8 mouse cellular contexts compared by ENCODE assay signal in the genomic region with DNA sequence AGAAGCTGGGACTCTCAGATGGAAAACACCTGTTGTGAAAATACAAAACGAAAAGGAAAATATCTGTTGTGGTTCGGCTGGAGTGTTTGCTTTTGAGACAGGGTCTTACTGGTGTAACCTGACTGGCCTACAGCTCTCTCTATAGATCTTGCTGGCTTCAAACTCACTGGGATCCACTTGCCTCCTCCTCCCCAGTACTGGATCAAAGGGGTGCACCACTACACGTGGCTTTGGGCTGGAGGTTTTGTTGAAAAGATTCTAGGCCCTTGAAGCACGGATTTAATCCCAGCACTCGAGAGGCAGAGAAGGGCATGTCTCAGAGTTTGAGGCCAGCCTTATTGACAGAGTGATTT. TPM values are rescaled to one million over a fixed set of nuclear protein-coding genes. Genes with fewer than 3 reads are reported as not detected.
A peak's percentile ranks its signal among the peaks of the same experiment; 100 is the strongest.
DNase-seq lines count a peak whose midpoint lies in the region; ATAC-seq lines count a peak whose summit lies in the region.

No protein-coding gene starts in this region.

- WGBS in kidney, embryonic 14.5 days = 8% methylated on average over 5 of the region's 5 CpGs
- 11% methylated on average over 5 of the region's 5 CpGs for WGBS in embryonic facial prominence, embryonic 11.5 days
- WGBS in hindbrain, embryonic 15.5 days = 4% methylated on average over 5 of the region's 5 CpGs
- 3% methylated on average over 5 of the region's 5 CpGs for WGBS in midbrain, embryonic 15.5 days

- H3K9me3 ChIP-seq in kidney, embryonic 14.5 days (ENCODE audit: control insufficient read depth, low read length) = no peaks in the 10 kb centered on the region
- no peaks in the 10 kb centered on the region for H3K9me3 ChIP-seq in embryonic facial prominence, embryonic 11.5 days (replicated peaks; ENCODE audit: control insufficient read depth, low read length)
- H3K9me3 ChIP-seq in hindbrain, embryonic 15.5 days = no peaks in the 10 kb centered on the region
- H3K9me3 ChIP-seq in midbrain, embryonic 15.5 days = no peaks in the 10 kb centered on the region

- H3K4me2 ChIP-seq in kidney, embryonic 14.5 days (replicated peaks; ENCODE audit: low read depth, low read length) = peak overlapping the region; percentile 34; the same call in 1 of the 2 replicates
- H3K4me2 ChIP-seq in embryonic facial prominence, embryonic 11.5 days (ENCODE audit: low read depth, low read length) = peak overlapping the region; percentile 31
- peak overlapping the region; percentile 77 for H3K4me2 ChIP-seq in hindbrain, embryonic 15.5 days
- peak overlapping the region; percentile 87 for H3K4me2 ChIP-seq in midbrain, embryonic 15.5 days

- H3K4me1 ChIP-seq in kidney, embryonic 14.5 days (ENCODE audit: control insufficient read depth, insufficient read depth, low read length) = peaks cover 4% of the 10 kb centered on the region; the same call in 1 of the 2 replicates
- no peaks in the 10 kb centered on the region; the same call in 1 of the 2 replicates for H3K4me1 ChIP-seq in embryonic facial prominence, embryonic 11.5 days (ENCODE audit: control insufficient read depth, insufficient read depth, low read length)
- H3K4me1 ChIP-seq in hindbrain, embryonic 15.5 days (replicated peaks) = peaks cover 24% of the 10 kb centered on the region
- peaks cover 23% of the 10 kb centered on the region for H3K4me1 ChIP-seq in midbrain, embryonic 15.5 days

- peak overlapping the region; percentile 40; the same call in 1 of the 2 replicates for H3K9ac ChIP-seq in kidney, embryonic 14.5 days (ENCODE audit: low read depth, low read length)
- H3K9ac ChIP-seq in embryonic facial prominence, embryonic 11.5 days (replicated peaks; ENCODE audit: low read length) = peak overlapping the region; percentile 44; the same call in 1 of the 2 replicates
- no peak overlapping the region for H3K9ac ChIP-seq in hindbrain, embryonic 15.5 days
- peak overlapping the region; percentile 11; the same call in 1 of the 2 replicates for H3K9ac ChIP-seq in midbrain, embryonic 15.5 days

- no peak for DNase-seq in kidney, postnatal 4 days
- no peak for DNase-seq in embryonic facial prominence, embryonic 11.5 days (ENCODE audit: low spot score)
- DNase-seq in gastrocnemius, postnatal 36 days = no peak
- no peak for DNase-seq in adrenal gland, adult 18-20 months (ENCODE audit: low spot score in 2 of 2)
- DNase-seq in B cell, adult 2 months = no peak

- peak overlapping the region; percentile 60 for H3K4me3 ChIP-seq in kidney, embryonic 14.5 days (ENCODE audit: low read length)
- peak overlapping the region; percentile 5; the same call in 1 of the 2 replicates for H3K4me3 ChIP-seq in embryonic facial prominence, embryonic 11.5 days (ENCODE audit: low read depth, low read length)
- H3K4me3 ChIP-seq in hindbrain, embryonic 15.5 days = peak overlapping the region; percentile 66
- peak overlapping the region; percentile 84 for H3K4me3 ChIP-seq in midbrain, embryonic 15.5 days

- intact Hi-C loops in gastrocnemius, postnatal 36 days (cut with DNase I) = loop anchor here (5.0 kb wide), 1 partner anchor 36 kb away; the partner anchor contains the start of gene Lmbr1l

- H3K27ac ChIP-seq in kidney, embryonic 14.5 days (ENCODE audit: low read depth, low read length) = peak overlapping the region; percentile 68; the same call in 1 of the 2 replicates
- peak overlapping the region; percentile 54; the same call in 1 of the 2 replicates for H3K27ac ChIP-seq in embryonic facial prominence, embryonic 11.5 days (replicated peaks; ENCODE audit: low read depth, low read length)
- H3K27ac ChIP-seq in hindbrain, embryonic 15.5 days (replicated peaks) = peak overlapping the region; percentile 83; the same call in 1 of the 2 replicates
- peak overlapping the region; percentile 88 for H3K27ac ChIP-seq in midbrain, embryonic 15.5 days

- ATAC-seq in kidney, embryonic 14.5 days (ENCODE audit: low FRiP score, low TSS enrichment) = peak; percentile 17; the same call in 1 of the 2 replicates
- ATAC-seq in embryonic facial prominence, embryonic 11.5 days (replicated peaks; ENCODE audit: insufficient number of reproducible peaks, low FRiP score, low TSS enrichment, low read depth) = peak; percentile 57
- ATAC-seq in hindbrain, embryonic 15.5 days (ENCODE audit: low FRiP score, low read depth) = peak; percentile 46
- peak; percentile 51 for ATAC-seq in midbrain, embryonic 15.5 days (replicated peaks)

- no peaks in the 10 kb centered on the region for H3K27me3 ChIP-seq in kidney, embryonic 14.5 days (ENCODE audit: control insufficient read depth, insufficient read depth, low read length)
- no peaks in the 10 kb centered on the region for H3K27me3 ChIP-seq in embryonic facial prominence, embryonic 11.5 days (ENCODE audit: control insufficient read depth, insufficient read depth, low read length)
- H3K27me3 ChIP-seq in hindbrain, embryonic 15.5 days = no peaks in the 10 kb centered on the region
- no peaks in the 10 kb centered on the region for H3K27me3 ChIP-seq in midbrain, embryonic 15.5 days (replicated peaks)

- H3K36me3 ChIP-seq in kidney, embryonic 14.5 days (ENCODE audit: control insufficient read depth, insufficient read depth, low read length) = no peaks in the 10 kb centered on the region; the same call in 1 of the 2 replicates
- H3K36me3 ChIP-seq in embryonic facial prominence, embryonic 11.5 days (replicated peaks; ENCODE audit: control insufficient read depth, insufficient read depth, low read depth, low read length) = no peaks in the 10 kb centered on the region
- peaks cover 4% of the 10 kb centered on the region; the same call in 1 of the 2 replicates for H3K36me3 ChIP-seq in hindbrain, embryonic 15.5 days
- no peaks in the 10 kb centered on the region for H3K36me3 ChIP-seq in midbrain, embryonic 15.5 days (replicated peaks)

RNA-seq across cellular contexts. Expression of gene Kmt2d, which starts 10.6 kb away (rescaled TPM):
- 17.5 and 21.4 TPM in 2 replicates for polyA plus RNA-seq in kidney, embryonic 14.5 days (2014; fragmentation: Nextera tagmentation; extraction: Ambion mirVana)
- 11.6 and 12.0 TPM in 2 replicates for polyA plus RNA-seq in embryonic facial prominence, embryonic 11.5 days (2014; fragmentation: Nextera tagmentation; extraction: Ambion mirVana)
- 10.6 and 11.4 TPM in 2 replicates for polyA plus RNA-seq in hindbrain, embryonic 15.5 days (2015; fragmentation: Nextera tagmentation; extraction: Ambion mirVana)
- polyA plus RNA-seq in midbrain, embryonic 15.5 days (2015; fragmentation: Nextera tagmentation; extraction: Ambion mirVana) = 11.9 and 13.5 TPM in 2 replicates
- total RNA-seq in gastrocnemius, postnatal 36 days (2021) = 10 to 100 TPM; 42.7 to 46.4 TPM
- total RNA-seq in adrenal gland, adult 18-20 months (2021) = 10 to 100 TPM; 54.6 to 59.5 TPM

RNA-seq across cellular contexts. Expression of gene Rhebl1, which starts 12.7 kb away (rescaled TPM):
- polyA plus RNA-seq in kidney, embryonic 14.5 days (2014; fragmentation: Nextera tagmentation; extraction: Ambion mirVana) = 14.4 and 22.4 TPM in 2 replicates
- polyA plus RNA-seq in embryonic facial prominence, embryonic 11.5 days (2014; fragmentation: Nextera tagmentation; extraction: Ambion mirVana) = 16.7 and 17.0 TPM in 2 replicates
- polyA plus RNA-seq in hindbrain, embryonic 15.5 days (2015; fragmentation: Nextera tagmentation; extraction: Ambion mirVana) = 32.1 and 34.5 TPM in 2 replicates
- 35.5 and 35.9 TPM in 2 replicates for polyA plus RNA-seq in midbrain, embryonic 15.5 days (2015; fragmentation: Nextera tagmentation; extraction: Ambion mirVana)
- total RNA-seq in gastrocnemius, postnatal 36 days (2021) = 1 to 10 TPM; 1.9 to 3.1 TPM
- 1 to 10 TPM; 1.2 to 2.5 TPM for total RNA-seq in adrenal gland, adult 18-20 months (2021)

RNA-seq across cellular contexts. Expression of gene Dhh, which starts 16.7 kb away (rescaled TPM):
- polyA plus RNA-seq in kidney, embryonic 14.5 days (2014; fragmentation: Nextera tagmentation; extraction: Ambion mirVana) = 0.54 and 0.84 TPM in 2 replicates
- 0.76 and 1.3 TPM in 2 replicates for polyA plus RNA-seq in embryonic facial prominence, embryonic 11.5 days (2014; fragmentation: Nextera tagmentation; extraction: Ambion mirVana)
- polyA plus RNA-seq in hindbrain, embryonic 15.5 days (2015; fragmentation: Nextera tagmentation; extraction: Ambion mirVana) = 1.9 and 2.5 TPM in 2 replicates
- polyA plus RNA-seq in midbrain, embryonic 15.5 days (2015; fragmentation: Nextera tagmentation; extraction: Ambion mirVana) = 0.35 and 0.73 TPM in 2 replicates
- total RNA-seq in gastrocnemius, postnatal 36 days (2021) = under 1 TPM; 0.41 to 0.96 TPM
- total RNA-seq in adrenal gland, adult 18-20 months (2021) = 1 to 10 TPM in 1 of 2 experiments, under 1 TPM in 1; 0.86 to 2.1 TPM

RNA-seq across cellular contexts. Expression of gene Lmbr1l, which starts 36.4 kb away (rescaled TPM):
- 5.5 and 8.6 TPM in 2 replicates for polyA plus RNA-seq in kidney, embryonic 14.5 days (2014; fragmentation: Nextera tagmentation; extraction: Ambion mirVana)
- 3.9 and 7.1 TPM in 2 replicates for polyA plus RNA-seq in embryonic facial prominence, embryonic 11.5 days (2014; fragmentation: Nextera tagmentation; extraction: Ambion mirVana)
- polyA plus RNA-seq in hindbrain, embryonic 15.5 days (2015; fragmentation: Nextera tagmentation; extraction: Ambion mirVana) = 26.8 and 29.3 TPM in 2 replicates
- polyA plus RNA-seq in midbrain, embryonic 15.5 days (2015; fragmentation: Nextera tagmentation; extraction: Ambion mirVana) = 35.5 and 38.3 TPM in 2 replicates
- total RNA-seq in gastrocnemius, postnatal 36 days (2021) = 1 to 10 TPM; 6.3 to 7.6 TPM
- total RNA-seq in adrenal gland, adult 18-20 months (2021) = 10 to 100 TPM; 12.1 to 14.0 TPM

RNA-seq across cellular contexts. Expression of gene Prkag1, which starts 50.3 kb away (rescaled TPM):
- polyA plus RNA-seq in kidney, embryonic 14.5 days (2014; fragmentation: Nextera tagmentation; extraction: Ambion mirVana) = 67.8 and 83.7 TPM in 2 replicates
- 69.8 and 73.1 TPM in 2 replicates for polyA plus RNA-seq in embryonic facial prominence, embryonic 11.5 days (2014; fragmentation: Nextera tagmentation; extraction: Ambion mirVana)
- 73.4 and 75.3 TPM in 2 replicates for polyA plus RNA-seq in hindbrain, embryonic 15.5 days (2015; fragmentation: Nextera tagmentation; extraction: Ambion mirVana)
- polyA plus RNA-seq in midbrain, embryonic 15.5 days (2015; fragmentation: Nextera tagmentation; extraction: Ambion mirVana) = 72.7 and 84.7 TPM in 2 replicates
- total RNA-seq in gastrocnemius, postnatal 36 days (2021) = 10 to 100 TPM; 39.3 to 50.3 TPM
- 10 to 100 TPM; 64.0 to 71.5 TPM for total RNA-seq in adrenal gland, adult 18-20 months (2021)

Comparison
In these comparisons a context has a peak if more than half of its experiments do, and no peak if none do; other contexts are left out.
1. H3K4me2 ChIP-seq: peak in every context shown above with its lines; median percentile 87 in midbrain, embryonic 15.5 days; 77 in hindbrain, embryonic 15.5 days; 34 in kidney, embryonic 14.5 days; 31 in embryonic facial prominence, embryonic 11.5 days.
2. H3K4me3 ChIP-seq: peak in every context shown above with its lines; median percentile 84 in midbrain, embryonic 15.5 days; 66 in hindbrain, embryonic 15.5 days; 60 in kidney, embryonic 14.5 days; 5 in embryonic facial prominence, embryonic 11.5 days.